Mouse (Mus musculus) stomach, postnatal 0 days (tissue): ENCODE measurements around the gene 2310007B03Rik. TPM values are rescaled to one million over a fixed set of nuclear protein-coding genes. Genes with fewer than 3 reads are reported as not detected.
"Not testable (repeated sequence)": the region's sequence is repeated elsewhere in the genome, so short reads cannot be mapped to it uniquely, and the experiment has no call there.

Experiments
- ATAC-seq: fragments of 200-750 bp; cut with Nextera tagmentation; 2 replicates; pipeline ENCODE4 v1.8.0; 2017; ENCODE audit not compliant: low FRiP score, low TSS enrichment
- DNase-seq: peaks from one replicate; pipeline ENCODE4 v3.0.0-alpha.2; 2016; ENCODE audit warnings: low spot score
- H3K27ac ChIP-seq: fragments of 300-500 bp; sonication (generic); replicated peaks from 2 replicates; pipeline ENCODE4 v1.5.1; 2014; ENCODE audit warnings: mild to moderate bottlenecking, control low read depth
- H3K27me3 ChIP-seq: fragments of 300-500 bp; sonication (generic); 2 replicates; pipeline ENCODE4 v1.6.1; 2014; ENCODE audit warnings: low read length; ENCODE audit not compliant: control insufficient read depth, insufficient read depth
- H3K36me3 ChIP-seq: fragments of 300-500 bp; sonication (generic); 2 replicates; pipeline ENCODE4 v1.6.1; 2014; ENCODE audit warnings: low read length, mixed read lengths; ENCODE audit not compliant: control insufficient read depth, insufficient read depth
- H3K4me1 ChIP-seq: fragments of 300-500 bp; sonication (generic); replicated peaks from 2 replicates; pipeline ENCODE4 v1.6.1; 2014; ENCODE audit warnings: antibody characterized with exemption; ENCODE audit not compliant: control insufficient read depth, insufficient read depth
- H3K4me2 ChIP-seq: fragments of 300-500 bp; sonication (generic); replicated peaks from 2 replicates; pipeline ENCODE4 v1.6.1; 2014; ENCODE audit warnings: low read depth, mild to moderate bottlenecking, control low read depth, moderate library complexity
- H3K4me3 ChIP-seq: fragments of 300-500 bp; sonication (generic); 2 replicates; pipeline ENCODE4 v1.5.1; 2014; ENCODE audit warnings: low read depth, low read length, control low read depth
- H3K9ac ChIP-seq: fragments of 300-500 bp; sonication (generic); 2 replicates; pipeline ENCODE4 v1.6.1; 2014; ENCODE audit warnings: mild to moderate bottlenecking, low read length, control low read depth, mixed read lengths
- H3K9me3 ChIP-seq: fragments of 300-500 bp; sonication (generic); 2 replicates; pipeline ENCODE4 v1.6.1; 2016; ENCODE audit warnings: low read length; ENCODE audit not compliant: control insufficient read depth
- CTCF ChIP-seq: IDR thresholded peaks from 2 replicates; pipeline ENCODE4 v1.5.1; 2016; ENCODE audit warnings: antibody characterized with exemption, low read depth, mild to moderate bottlenecking, moderate library complexity
- EP300 ChIP-seq: optimal IDR thresholded peaks from 2 replicates; pipeline ENCODE3; 2016; ENCODE audit warnings: antibody characterized with exemption
- WGBS: fragments of 180-500 bp; shearing (Covaris S2); extraction: QIAGEN DNeasy Blood & Tissue Kit; methylation state at CpG from one replicate; pipeline ENCODE4 v1.1.7; 2014; 5-methylcytosine and 5-hydroxymethylcytosine counted together
- polyA plus RNA-seq: library from polyadenylated mRNA; unstranded; fragments of >200 nt; fragmentation: Nextera tagmentation; extraction: Ambion mirVana; gene quantifications from 2 replicates; pipeline ENCODE4 v1.2.1, GENCODE M21; 2015

The 2310007B03Rik gene
- 27.8 and 34.3 TPM in 2 replicates for polyA plus RNA-seq

DNA sequence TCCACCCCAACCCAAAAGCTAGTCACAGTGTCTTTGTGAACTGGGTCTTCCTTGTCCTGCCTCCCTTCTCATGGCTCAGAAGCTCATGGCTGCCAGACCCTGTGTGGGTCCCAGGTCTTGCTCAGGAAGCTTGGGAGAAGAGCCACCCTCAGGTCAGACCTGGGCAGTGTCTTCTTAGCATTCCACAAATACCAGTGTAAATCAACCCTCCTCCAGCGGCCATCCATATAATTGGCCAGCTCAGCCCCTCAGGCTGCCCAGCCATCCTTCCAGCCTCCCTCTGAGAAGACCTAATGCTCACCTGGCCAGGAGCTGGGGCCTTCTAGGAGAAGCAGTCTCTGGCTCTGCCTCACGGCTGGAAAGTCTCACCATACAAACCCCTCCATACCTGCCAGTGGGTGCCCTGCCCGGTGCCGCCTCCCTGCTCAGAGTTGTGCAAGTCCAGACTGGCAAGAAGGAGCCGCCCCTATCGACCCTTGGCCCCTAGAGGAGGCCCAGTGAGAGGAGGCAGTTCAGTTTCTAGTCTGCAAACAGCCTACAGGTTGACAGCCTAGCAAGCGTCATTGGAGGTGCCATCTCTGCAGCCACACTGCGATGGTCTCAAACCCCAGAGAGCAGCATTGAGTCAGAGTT, at the start of gene 2310007B03Rik:
TSS of gene 2310007B03Rik (minus strand) at position 448 of the 633 bp plus-strand sequence.
- Histone ChIP-seq H3K36me3 (no peaks in the 10 kb centered on the region), H3K9me3 (no peaks in the 10 kb centered on the region), H3K4me1 (no peaks in the 10 kb centered on the region), H3K27me3 (no peaks in the 10 kb centered on the region), H3K4me3 (peak within 1 kb of the TSS; percentile 23; the same call in 1 of the 2 replicates), H3K4me2 (peak within 1 kb of the TSS; percentile 37), H3K9ac (peak within 1 kb of the TSS; percentile 41), H3K27ac (peak within 1 kb of the TSS; percentile 87)
- peak; percentile 85 for DNase-seq
- TF ChIP-seq EP300 = no peak
- TF ChIP-seq CTCF = no peak
- 45% methylated on average over 8 of the region's 8 CpGs for WGBS
- ATAC-seq = peak; percentile 82

DNA sequence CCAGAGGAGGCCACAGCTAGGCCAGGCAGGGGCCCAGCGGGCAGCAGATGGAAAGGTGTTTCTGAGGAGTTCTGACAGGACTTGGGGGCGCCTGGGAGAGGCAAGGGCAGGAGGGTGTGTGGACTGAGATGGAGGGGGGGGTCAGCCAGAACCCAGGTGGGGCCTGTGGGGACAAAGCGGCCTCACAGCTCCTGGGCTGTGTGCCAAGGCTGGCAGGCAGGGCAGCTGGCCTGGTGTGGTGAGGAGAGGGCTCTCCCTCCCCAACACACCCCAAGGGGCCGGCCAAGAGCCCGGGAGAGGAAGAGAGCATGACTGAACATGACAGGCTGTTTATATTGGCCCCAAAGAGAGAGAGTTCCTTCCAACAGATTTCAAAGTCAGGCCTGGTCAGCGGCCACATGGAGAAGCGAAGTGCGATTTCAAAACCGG, 49.5 kb upstream of the 2310007B03Rik start:
- WGBS = 3% methylated on average over 9 of the region's 9 CpGs
- Histone ChIP-seq H3K27me3 (no peaks in the 10 kb centered on the region), H3K4me2 (peak overlapping the region; percentile 20; the same call in 1 of the 2 replicates), H3K36me3 (no peaks in the 10 kb centered on the region), H3K4me3 (no peak overlapping the region), H3K27ac (peak overlapping the region; percentile 63), H3K9ac (no peak overlapping the region), H3K4me1 (peaks cover 7% of the 10 kb centered on the region; the same call in 1 of the 2 replicates), H3K9me3 (no peaks in the 10 kb centered on the region)
- ATAC-seq (peak; percentile 68; the same call in 1 of the 2 replicates), DNase-seq (peak; percentile 73)
- TF ChIP-seq CTCF (peak; percentile 26), EP300 (no peak)

DNA sequence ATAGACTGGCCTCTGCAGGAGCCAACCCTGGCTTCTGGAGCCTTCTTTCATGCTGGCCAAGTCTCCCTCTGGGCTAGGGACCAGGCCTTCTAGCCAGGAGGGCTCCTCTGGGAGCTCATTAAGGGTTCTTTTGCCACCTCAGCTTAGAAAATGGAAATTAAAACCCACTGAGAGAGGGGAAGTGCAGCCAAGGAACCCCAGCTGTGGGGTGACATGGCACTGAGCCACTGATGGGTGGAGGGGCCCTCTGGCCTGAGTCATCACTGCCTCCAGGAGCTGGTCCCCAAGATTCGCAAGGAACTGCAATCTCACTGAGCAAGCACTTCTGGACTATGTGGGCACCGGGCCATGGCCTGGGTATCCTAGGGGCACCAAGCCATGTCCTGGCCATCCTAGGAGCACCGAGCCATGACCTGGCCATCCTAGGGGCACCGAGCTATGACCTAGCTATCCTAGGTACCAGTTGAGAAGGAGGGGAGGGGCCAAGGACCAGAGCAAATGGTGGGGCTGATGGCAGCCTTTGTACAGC, 46.9 kb upstream of the 2310007B03Rik start:
- Histone ChIP-seq H3K27me3 (no peaks in the 10 kb centered on the region), H3K9me3 (no peaks in the 10 kb centered on the region), H3K4me2 (no peak overlapping the region), H3K36me3 (no peaks in the 10 kb centered on the region), H3K4me3 (no peak overlapping the region), H3K9ac (no peak overlapping the region), H3K27ac (no peak overlapping the region), H3K4me1 (peaks cover 7% of the 10 kb centered on the region; the same call in 1 of the 2 replicates)
- no peak for ATAC-seq
- DNase-seq = no peak
- TF ChIP-seq CTCF (no peak), EP300 (no peak)
- 73% methylated on average over 4 of the region's 4 CpGs for WGBS

DNA sequence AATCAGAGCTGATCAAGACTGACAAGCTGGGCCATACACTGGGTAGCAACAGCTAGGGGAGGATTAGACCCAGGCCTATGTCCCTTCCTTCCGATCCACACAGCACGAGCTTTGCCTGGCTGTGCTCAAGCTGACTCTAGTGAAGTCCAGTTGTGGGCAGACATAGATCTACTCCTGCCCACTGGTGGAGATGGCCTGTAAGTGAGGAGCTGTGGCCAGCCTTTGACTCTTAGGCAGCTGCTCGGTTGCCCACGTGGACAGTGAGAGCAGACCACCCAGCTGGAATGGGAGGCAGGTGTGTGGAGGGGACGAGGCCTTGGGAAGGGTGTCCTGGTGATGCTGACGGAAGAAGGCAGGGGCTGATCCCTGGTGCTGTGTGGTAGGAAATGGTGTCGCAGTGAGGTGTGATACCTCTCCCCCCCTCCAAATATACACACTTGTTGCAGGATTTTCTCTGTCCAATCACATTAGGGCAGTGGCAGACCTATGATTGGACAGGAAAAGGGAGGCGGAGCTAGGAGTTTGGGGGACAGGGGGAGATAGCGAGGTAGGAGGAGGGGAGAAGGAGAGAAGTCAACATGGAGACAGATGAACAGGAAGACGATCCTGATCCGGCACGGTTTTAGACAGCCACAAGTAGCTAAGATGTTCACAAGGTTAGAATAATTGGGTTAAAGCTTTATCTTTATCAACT, 45.7 kb upstream of the 2310007B03Rik start:
- H3K4me3 ChIP-seq = no peak overlapping the region
- ATAC-seq = no peak

DNA sequence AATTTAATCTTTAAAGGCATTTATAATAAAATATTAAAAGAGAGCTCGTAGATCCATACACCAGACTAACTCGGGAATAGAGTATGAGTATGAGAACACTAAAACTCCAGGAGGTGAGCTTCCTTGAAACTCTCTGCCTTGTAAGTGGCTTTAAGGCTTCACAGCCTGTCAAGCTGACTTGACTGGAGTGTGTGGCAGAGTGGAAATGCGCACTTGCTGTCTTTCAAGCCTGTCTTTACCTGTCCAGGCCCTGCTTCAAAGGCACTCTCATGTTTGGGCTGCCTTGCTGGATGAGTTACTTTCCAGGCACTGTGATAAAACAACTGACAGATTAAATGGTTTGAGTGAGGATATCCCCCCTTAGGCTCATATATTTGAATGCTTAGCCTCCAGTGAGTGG, 37.2 kb upstream of the 2310007B03Rik start:
- Histone ChIP-seq H3K9ac (no peak overlapping the region), H3K4me1 (no peaks in the 10 kb centered on the region), H3K9me3 (no peaks in the 10 kb centered on the region), H3K27ac (no peak overlapping the region), H3K4me3 (no peak overlapping the region), H3K36me3 (no peaks in the 10 kb centered on the region), H3K4me2 (no peak overlapping the region), H3K27me3 (no peaks in the 10 kb centered on the region)
- ATAC-seq (no peak), DNase-seq (no peak)
- 73% methylated on average over 3 of the region's 3 CpGs for WGBS
- no peak for TF ChIP-seq EP300

More for the DNA sequence above, 45.7 kb upstream of the 2310007B03Rik start:
- no peak overlapping the region for H3K4me2 ChIP-seq
- no peak for DNase-seq
- H3K27ac ChIP-seq = no peak overlapping the region
- TF ChIP-seq EP300 = no peak
- TF ChIP-seq CTCF = peak; percentile 53
- peaks cover 6% of the 10 kb centered on the region; the same call in 1 of the 2 replicates for H3K4me1 ChIP-seq
- H3K36me3 ChIP-seq = no peaks in the 10 kb centered on the region
- H3K27me3 ChIP-seq = no peaks in the 10 kb centered on the region
- H3K9ac ChIP-seq = no peak overlapping the region
- H3K9me3 ChIP-seq = no peaks in the 10 kb centered on the region
- 65% methylated on average over 12 of the region's 12 CpGs for WGBS

DNA sequence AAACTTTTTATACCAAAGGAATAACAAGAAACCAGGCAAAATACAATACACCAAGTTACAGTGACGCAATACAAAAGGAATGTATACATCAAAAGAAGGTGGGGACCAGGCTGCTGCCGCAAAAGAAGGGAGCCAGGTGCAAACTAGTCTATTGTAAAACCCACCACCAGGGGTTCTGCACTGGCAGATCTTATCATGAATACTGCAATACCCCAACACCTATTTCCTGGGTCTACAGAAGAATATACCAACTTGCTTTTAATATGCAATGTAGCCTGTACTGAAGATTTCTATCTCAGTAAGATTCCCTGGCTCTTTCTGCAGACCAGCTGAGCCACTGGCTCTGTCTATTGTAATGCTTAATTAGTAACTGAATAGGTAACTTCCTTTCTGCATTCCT, 36.7 kb upstream of the 2310007B03Rik start:
- WGBS = 56% methylated on average over 2 of the region's 2 CpGs
- H3K4me1 ChIP-seq, ATAC-seq, H3K27me3 ChIP-seq, H3K36me3 ChIP-seq, H3K27ac ChIP-seq, H3K4me3 ChIP-seq, H3K4me2 ChIP-seq, DNase-seq, H3K9ac ChIP-seq, H3K9me3 ChIP-seq: not testable (repeated sequence)
